Mouse (Mus musculus) E14TG2a.4 (cell line): ENCODE measurements around the gene Kirrel.

Experiments
- CTCF ChIP-seq: conservative IDR thresholded peaks from 2 replicates; pipeline ENCODE4 v1.5.1; 2014; ENCODE audit warnings: low read length
- POU5F1 ChIP-seq: IDR thresholded peaks from 2 replicates; pipeline ENCODE4 v1.6.1; 2014; ENCODE audit warnings: low read length, borderline replicate concordance

DNA sequence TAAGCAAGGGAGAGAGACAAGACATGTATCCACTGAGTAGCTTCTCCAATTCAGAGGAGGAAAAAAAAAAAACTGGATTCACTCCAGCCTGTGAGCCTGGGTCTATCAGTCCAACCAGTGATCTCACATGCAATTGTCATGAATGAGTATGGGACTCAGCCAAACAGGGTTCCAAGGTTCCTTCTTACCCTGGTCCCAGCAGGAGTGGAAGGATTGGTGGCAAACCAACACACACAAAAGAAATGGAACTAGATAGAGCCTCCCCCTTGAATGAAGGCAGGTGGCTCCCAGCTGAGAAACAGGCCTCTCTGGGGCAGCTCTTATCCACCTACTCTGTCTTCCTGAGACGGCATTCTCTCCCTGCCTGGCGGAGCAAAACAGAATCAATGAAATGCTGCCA lies 21.5 kb downstream of the Kirrel start:
- TF ChIP-seq CTCF = no peak
- no peak for TF ChIP-seq POU5F1
